Mouse (Mus musculus) limb, embryonic 14.5 days (tissue): ENCODE results near the gene Slc6a18. TPM values are rescaled to one million over a fixed set of nuclear protein-coding genes. Genes with fewer than 3 reads are reported as not detected.

Experiments
- ATAC-seq: fragments of 200-750 bp; cut with Nextera tagmentation; 2 replicates; pipeline ENCODE4 v1.8.0; 2017; ENCODE audit warnings: low read depth, moderate number of reproducible peaks, moderate TSS enrichment; ENCODE audit not compliant: low FRiP score
- DNase-seq: peaks from one replicate; pipeline ENCODE4 v3.0.0-alpha.2; 2015; ENCODE audit warnings: low spot score
- H3K27ac ChIP-seq: fragments of 300-500 bp; sonication (generic); replicated peaks from 2 replicates; pipeline ENCODE4 v1.5.1; 2014; ENCODE audit warnings: low read depth, mild to moderate bottlenecking, low read length, moderate library complexity, mixed read lengths
- H3K27me3 ChIP-seq: fragments of 300-500 bp; sonication (generic); 2 replicates; pipeline ENCODE4 v1.6.1; 2014; ENCODE audit warnings: low read length, mixed read lengths; ENCODE audit not compliant: control insufficient read depth, insufficient read depth
- H3K36me3 ChIP-seq: fragments of 300-500 bp; sonication (generic); 2 replicates; pipeline ENCODE4 v1.6.1; 2014; ENCODE audit warnings: mild to moderate bottlenecking, low read length, moderate library complexity, mixed read lengths; ENCODE audit not compliant: control insufficient read depth, insufficient read depth
- H3K4me1 ChIP-seq: fragments of 300-500 bp; sonication (generic); 2 replicates; pipeline ENCODE4 v1.6.1; 2014; ENCODE audit warnings: antibody characterized with exemption, low read length, mixed read lengths; ENCODE audit not compliant: control insufficient read depth, insufficient read depth
- H3K4me2 ChIP-seq: fragments of 300-500 bp; sonication (generic); replicated peaks from 2 replicates; pipeline ENCODE4 v1.6.1; 2014; ENCODE audit warnings: low read depth, mild to moderate bottlenecking, low read length, moderate library complexity; ENCODE audit not compliant: severe bottlenecking
- H3K4me3 ChIP-seq: fragments of 300-500 bp; sonication (generic); replicated peaks from 2 replicates; pipeline ENCODE4 v1.5.1; 2014; ENCODE audit warnings: low read length
- H3K9ac ChIP-seq: fragments of 300-500 bp; sonication (generic); 2 replicates; pipeline ENCODE4 v1.6.1; 2014; ENCODE audit warnings: mild to moderate bottlenecking, low read depth, low read length, moderate library complexity; ENCODE audit not compliant: severe bottlenecking
- H3K9me3 ChIP-seq: fragments of 300-500 bp; sonication (generic); 2 replicates; pipeline ENCODE4 v1.6.1; 2016; ENCODE audit warnings: low read length; ENCODE audit not compliant: control insufficient read depth
- POLR2A ChIP-seq: fragments of 200-500 bp; IDR thresholded peaks from 2 replicates; pipeline ENCODE4 v1.8.0; 2012; ENCODE audit warnings: inconsistent platforms, mild to moderate bottlenecking, moderate library complexity, borderline replicate concordance; ENCODE audit not compliant: insufficient read depth, insufficient read length; ENCODE audit errors: extremely low read depth
- WGBS: fragments of 180-500 bp; shearing (Covaris S2); extraction: QIAGEN DNeasy Blood & Tissue Kit; methylation state at CpG from one replicate; pipeline ENCODE4 v1.1.7; 2014; 5-methylcytosine and 5-hydroxymethylcytosine counted together
- polyA plus RNA-seq, 2 experiments: library from polyadenylated mRNA; depleted of rRNA in 1 of 2; stranded (reverse) in 1 of 2; unstranded in 1 of 2; fragments of >200 nt; fragmentation: Nextera tagmentation in 1 of 2; extraction: Ambion mirVana in 1 of 2; gene quantifications; 2 replicates each; pipeline versions ENCODE4 v1.2.1 to v1.2.3; 2012 to 2014

Gene Slc6a18
- polyA plus RNA-seq (2012; rRNA removed) = 0.05 and 0.14 TPM in 2 replicates
- polyA plus RNA-seq (2014; fragmentation: Nextera tagmentation; extraction: Ambion mirVana) = not detected in 2 replicates

DNA sequence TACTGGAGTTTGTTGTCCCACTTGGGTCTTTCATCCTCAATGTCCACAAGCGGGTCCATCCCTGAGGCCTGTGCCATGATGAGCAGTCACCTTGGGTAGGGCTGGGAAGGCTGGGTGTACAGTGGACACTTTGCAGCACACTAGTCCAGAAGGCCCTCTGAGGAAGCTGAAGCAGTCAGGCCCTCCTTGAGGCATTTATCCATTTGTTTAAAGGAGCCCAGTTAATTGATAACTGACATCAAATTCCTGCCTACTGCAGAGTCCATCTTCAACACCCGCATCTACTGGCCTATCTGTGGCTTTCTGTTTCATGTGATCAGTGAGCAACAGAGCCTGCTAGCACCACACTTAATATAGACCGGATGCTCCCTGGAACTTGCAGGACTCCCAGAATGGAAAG lies at the start of gene Slc6a18:
Slc6a18 (minus strand) TSS at position 171 of the 400 bp plus-strand sequence.
- no peaks in the 10 kb centered on the region for H3K4me1 ChIP-seq
- DNase-seq = no peak
- 91% methylated on average over 3 of the region's 3 CpGs for WGBS
- TF ChIP-seq POLR2A = no peak
- no peak within 1 kb of the TSS for H3K27ac ChIP-seq
- H3K36me3 ChIP-seq = no peaks in the 10 kb centered on the region
- ATAC-seq = no peak
- no peaks in the 10 kb centered on the region for H3K9me3 ChIP-seq
- H3K27me3 ChIP-seq = no peaks in the 10 kb centered on the region
- H3K9ac ChIP-seq = no peak within 1 kb of the TSS
- H3K4me2 ChIP-seq = no peak within 1 kb of the TSS
- no peak within 1 kb of the TSS for H3K4me3 ChIP-seq

DNA sequence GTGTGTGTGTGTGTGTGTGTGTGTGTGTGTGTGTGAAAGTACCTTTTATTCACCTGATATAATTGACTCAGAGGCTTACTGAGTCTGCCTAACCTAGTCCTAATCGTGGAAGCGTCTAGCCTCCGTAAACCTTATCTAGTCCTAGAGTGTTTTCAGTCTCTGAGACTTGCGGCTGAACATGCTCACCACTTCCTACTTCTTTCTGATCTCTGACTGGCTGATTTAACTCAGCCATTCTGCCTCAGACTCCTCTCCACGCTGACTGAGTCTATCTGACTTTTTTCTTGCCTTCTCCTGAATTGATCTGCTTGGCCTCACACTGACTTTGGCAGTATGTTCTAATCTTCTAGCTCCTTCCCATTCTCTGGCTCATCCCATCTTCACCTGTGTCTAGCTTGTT lies 47.5 kb upstream of the Slc6a18 start:
- Histone ChIP-seq H3K36me3 (no peaks in the 10 kb centered on the region), H3K4me1 (no peaks in the 10 kb centered on the region), H3K4me2 (no peak overlapping the region), H3K9me3 (no peaks in the 10 kb centered on the region), H3K27ac (no peak overlapping the region), H3K4me3 (no peak overlapping the region), H3K9ac (no peak overlapping the region), H3K27me3 (no peaks in the 10 kb centered on the region)
- DNase-seq (no peak), ATAC-seq (no peak)
- TF ChIP-seq POLR2A = no peak
- 71% methylated on average over 5 of the region's 5 CpGs for WGBS

DNA sequence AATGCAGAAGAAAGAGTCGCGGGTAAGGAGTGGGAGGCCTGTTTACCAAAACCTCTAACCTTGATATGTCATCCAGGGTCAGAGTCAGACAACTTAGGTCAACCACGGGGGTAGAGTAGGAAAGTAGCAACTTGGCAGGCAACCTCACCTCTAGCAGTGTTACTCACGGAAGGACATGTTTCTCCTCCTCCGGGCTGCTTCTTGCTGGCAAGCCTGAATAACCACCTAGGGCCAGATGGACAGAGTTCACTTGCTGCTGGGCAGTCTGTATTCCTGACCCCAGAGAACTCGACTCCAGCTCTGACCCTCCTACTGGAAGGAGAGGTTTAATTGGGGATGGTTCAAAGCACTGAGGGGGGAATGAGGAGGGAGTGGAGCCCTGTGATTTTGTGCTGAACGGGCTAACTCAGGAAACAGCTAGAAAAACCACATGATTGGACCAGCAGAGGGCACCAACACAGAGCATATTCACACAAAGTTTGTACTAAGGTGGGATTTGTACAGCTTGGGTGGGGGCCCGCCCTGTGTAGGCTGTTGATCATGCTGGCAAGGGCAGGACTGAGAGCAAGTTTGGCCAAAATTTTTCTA lies 45.4 kb upstream of the Slc6a18 start:
- H3K36me3 ChIP-seq = no peaks in the 10 kb centered on the region
- peak; percentile 56 for DNase-seq
- no peak for ATAC-seq
- no peaks in the 10 kb centered on the region for H3K27me3 ChIP-seq
- no peak overlapping the region for H3K27ac ChIP-seq
- H3K4me2 ChIP-seq = no peak overlapping the region
- 34% methylated on average over 8 of the region's 8 CpGs for WGBS
- no peaks in the 10 kb centered on the region for H3K9me3 ChIP-seq
- TF ChIP-seq POLR2A = no peak
- no peak overlapping the region for H3K4me3 ChIP-seq
- H3K9ac ChIP-seq = no peak overlapping the region
- no peaks in the 10 kb centered on the region for H3K4me1 ChIP-seq

DNA sequence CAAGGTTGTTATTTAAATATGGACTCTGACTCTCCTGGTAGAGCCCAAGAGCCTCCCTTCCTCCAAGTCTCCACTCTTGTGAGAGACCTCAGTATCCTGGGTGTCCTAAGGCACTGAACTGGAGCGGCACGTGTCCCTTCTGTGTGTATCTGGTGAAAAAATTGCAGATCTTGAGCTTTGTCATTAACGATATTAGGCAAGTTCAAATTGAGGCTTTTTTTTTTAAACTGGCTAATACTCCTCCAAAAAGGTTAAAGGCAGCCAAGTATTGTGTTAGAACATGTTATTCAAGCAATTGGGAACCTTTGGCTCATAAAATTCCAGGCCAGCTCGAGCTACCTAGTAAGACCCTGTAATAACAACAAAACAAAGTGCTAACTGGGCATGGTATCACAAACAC lies 42.4 kb upstream of the Slc6a18 start:
- no peaks in the 10 kb centered on the region for H3K27me3 ChIP-seq

DNA sequence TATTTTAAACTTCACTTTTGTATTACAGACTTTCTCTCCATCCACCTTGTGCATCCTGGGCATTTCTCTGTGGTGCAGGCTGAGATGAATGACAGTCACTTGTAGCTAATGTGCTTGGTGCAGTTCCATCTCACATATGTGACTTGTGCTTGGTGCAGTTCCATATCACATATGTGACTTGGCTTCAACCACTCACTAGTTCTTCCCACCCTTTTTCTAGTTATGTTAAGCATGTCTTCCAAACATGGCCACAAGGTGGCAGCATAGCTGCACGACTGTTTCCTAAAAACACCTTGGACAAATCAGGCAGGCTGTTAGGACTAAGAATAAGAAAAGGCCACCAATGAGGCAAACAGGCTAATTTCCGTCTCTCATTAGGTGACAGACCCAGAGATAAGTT lies 40.4 kb upstream of the Slc6a18 start:
- H3K4me1 ChIP-seq = no peaks in the 10 kb centered on the region
- H3K27me3 ChIP-seq = no peaks in the 10 kb centered on the region
- H3K4me3 ChIP-seq = no peak overlapping the region
- DNase-seq = peak; percentile 91
- TF ChIP-seq POLR2A = no peak
- WGBS = 0% methylated on average over 2 of the region's 2 CpGs
- H3K27ac ChIP-seq = no peak overlapping the region
- H3K36me3 ChIP-seq = no peaks in the 10 kb centered on the region
- H3K4me2 ChIP-seq = no peak overlapping the region
- peak; percentile 30; the same call in 1 of the 2 replicates for ATAC-seq
- H3K9me3 ChIP-seq = no peaks in the 10 kb centered on the region
- no peak overlapping the region for H3K9ac ChIP-seq

More for the DNA sequence above, 42.4 kb upstream of the Slc6a18 start:
- no peak overlapping the region for H3K4me3 ChIP-seq
- no peak overlapping the region for H3K27ac ChIP-seq
- H3K9ac ChIP-seq = no peak overlapping the region
- DNase-seq (no peak), ATAC-seq (no peak)
- 74% methylated on average over 4 of the region's 4 CpGs for WGBS
- H3K36me3 ChIP-seq = no peaks in the 10 kb centered on the region
- H3K9me3 ChIP-seq = no peaks in the 10 kb centered on the region
- no peaks in the 10 kb centered on the region for H3K4me1 ChIP-seq
- H3K4me2 ChIP-seq = no peak overlapping the region
- TF ChIP-seq POLR2A = no peak
